Mouse (Mus musculus): ENCODE measurements at regions not wholly inside any gene's neighbourhood (a gene's known extent, or its start where the extent isn't known, plus 50 kb on each side); places are given as distances from the start of the nearest gene placed in this dataset.

GRCm38 (mm10) chr13:52045349-52045748, 198.9 kb downstream of the Gadd45g start:
- DNase-seq (ENCODE audit: low spot score in 2 of 2) = no peak

- DNase-seq (ENCODE audit: low spot score in 2 of 2) = no peak
Observed at GRCm38 (mm10) chr13:52046020-52046419, 199.5 kb downstream of the Gadd45g start.

DNA sequence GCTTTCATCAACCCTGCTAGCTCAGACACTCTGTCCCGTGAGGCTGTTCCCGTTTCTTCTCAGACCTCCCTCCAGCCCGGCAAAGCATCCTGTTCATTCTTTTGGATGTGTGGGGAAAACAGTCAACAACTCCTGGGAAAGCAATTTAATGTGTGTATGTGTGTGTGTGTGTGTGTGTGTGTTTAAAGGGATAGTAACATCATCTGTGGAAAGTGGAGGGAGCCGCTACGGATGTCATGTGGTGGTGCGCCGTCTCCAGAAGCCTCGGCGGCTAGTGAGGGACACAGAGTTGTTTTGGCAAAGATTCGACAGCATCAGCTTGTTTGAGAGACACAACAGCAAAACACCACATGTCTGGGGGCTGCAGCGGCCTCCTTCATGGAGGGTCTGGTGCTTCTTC, 200.2 kb downstream of the Gadd45g start:
- no peak for DNase-seq (ENCODE audit: low spot score in 2 of 2)

DNA sequence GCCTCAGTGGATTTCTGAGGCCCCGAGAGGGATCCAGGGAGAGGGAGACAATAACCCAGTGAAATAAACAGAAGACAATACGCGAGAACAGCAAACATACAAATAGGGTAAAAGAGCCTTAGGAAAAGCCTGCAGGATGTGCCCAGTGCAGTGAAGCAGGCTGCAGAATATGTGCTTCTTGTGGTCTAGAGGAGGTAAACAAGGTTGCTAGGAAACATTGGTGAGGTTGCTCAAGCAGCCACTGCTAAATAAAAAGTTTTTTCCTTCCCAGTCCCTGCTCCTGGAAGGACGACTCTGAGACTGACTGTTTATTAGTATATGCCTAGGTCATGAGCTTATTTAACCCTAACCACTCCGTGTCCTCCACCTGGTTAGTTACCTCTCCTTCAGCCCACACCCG, 201.5 kb downstream of the Gadd45g start:
- no peak for DNase-seq (ENCODE audit: low spot score in 2 of 2)

DNA sequence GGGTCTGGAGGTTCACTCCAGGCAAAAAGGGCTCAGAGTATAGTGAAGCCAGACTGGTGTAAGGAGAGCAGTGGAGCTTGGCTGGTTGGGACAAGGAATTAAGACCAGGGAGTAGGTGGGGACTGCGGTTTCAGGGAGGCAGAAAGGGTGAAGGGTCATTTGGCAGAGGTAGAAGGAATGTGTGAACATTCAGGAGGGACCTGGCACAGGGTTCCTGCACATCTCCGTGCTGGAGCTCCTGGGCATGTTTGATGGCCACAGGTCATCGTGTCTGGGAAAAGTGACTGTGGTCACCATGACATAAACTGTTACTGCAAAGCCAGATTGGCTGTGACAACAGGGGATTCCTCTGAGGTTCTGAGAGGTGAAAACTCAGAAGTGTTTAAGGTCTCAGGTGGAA, 202.3 kb downstream of the Gadd45g start:
- DNase-seq (ENCODE audit: low spot score in 2 of 2) = no peak

DNA sequence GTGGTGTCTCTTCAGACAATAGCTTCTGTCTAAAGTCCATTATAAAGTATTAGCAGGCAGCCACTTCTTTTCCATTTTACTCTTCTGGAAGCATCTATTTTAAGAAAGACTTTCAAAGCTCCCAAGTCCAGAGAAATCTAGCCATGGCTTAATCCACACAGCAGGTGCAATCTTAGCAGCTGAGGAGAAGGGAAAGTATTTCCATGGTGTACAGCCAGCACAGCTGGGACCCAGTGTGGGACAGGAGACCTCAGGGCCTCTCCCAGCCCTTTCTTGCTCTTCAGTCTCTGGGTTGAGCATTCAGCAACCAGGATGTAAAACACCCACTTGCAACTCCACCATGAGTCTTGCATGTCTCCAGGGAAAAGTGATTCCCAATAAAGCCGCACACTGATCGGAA, 202.8 kb downstream of the Gadd45g start:
- no peak for DNase-seq (ENCODE audit: low spot score in 2 of 2)

DNA sequence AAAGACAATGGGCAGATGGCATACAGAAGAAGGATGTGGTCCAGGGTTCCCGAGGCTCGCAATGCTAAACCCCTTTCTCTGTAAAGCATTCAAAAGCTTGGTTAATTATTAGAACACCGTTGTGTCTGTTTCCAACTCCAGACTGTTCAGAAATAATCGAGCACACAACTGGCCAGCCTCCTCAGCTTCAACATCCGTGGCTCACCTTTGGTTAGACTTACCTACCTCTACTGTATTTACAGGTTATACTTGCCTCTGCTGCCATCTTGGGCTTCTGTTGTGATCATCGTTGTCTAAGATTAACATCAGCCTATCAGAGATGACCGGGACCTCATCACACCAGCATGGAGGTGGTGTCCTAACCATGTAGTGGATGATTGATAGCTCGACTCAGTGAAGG, 209.3 kb downstream of the Gadd45g start:
- no peak for DNase-seq (ENCODE audit: low spot score in 2 of 2)

DNA sequence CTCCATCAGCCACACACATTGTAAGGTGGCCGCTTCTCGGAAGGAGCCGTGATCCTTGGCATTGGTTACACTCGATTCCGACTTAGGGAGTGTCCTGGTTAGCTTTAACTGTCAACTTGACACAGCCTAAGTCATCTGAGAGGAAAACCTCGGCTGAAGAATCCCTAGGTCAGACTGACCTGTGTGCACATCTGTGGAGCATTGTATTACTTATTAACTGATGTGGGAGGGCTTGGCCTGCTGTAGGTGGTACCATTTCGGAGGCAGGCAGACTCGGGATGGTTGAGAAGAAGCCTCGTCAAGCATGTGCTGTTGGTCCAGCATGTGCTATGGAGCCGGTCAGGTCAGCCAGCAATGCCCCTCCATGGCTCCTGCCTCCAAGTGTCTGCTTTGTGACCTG, 211.0 kb downstream of the Gadd45g start:
- DNase-seq (ENCODE audit: low spot score in 2 of 2) = no peak

DNA sequence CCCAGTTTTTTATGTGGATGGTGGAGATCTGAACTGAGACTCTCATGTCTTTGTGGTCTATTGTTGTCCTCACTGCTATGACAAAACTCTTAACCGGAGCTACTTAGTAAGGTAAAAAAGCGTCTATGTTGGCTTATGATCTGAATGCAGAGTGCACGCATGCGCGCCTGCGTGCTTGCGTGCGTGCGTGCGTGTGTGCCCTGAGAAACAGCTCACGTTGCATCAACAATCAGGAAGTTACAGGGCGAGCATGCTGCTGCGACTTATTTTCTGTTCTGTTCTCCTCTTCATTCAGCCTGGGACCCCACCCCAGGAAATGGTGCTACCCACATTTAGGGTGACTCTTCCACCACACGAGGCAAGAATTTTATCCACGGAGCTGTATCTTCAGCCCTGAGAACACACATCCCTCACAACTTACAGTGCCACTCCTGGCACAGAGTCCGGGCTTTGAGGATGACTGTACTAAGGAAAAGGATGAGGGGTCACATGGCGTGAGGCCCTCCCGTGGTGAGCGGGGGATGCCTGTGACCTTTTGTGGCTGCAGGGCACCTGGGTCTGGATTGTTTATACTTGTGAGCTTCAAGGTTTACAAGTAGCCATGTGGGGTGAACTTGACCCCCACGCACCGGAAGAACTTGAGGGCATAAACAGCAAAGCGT, 213.4 kb downstream of the Gadd45g start:
- no peak for DNase-seq (ENCODE audit: low spot score in 2 of 2)

DNA sequence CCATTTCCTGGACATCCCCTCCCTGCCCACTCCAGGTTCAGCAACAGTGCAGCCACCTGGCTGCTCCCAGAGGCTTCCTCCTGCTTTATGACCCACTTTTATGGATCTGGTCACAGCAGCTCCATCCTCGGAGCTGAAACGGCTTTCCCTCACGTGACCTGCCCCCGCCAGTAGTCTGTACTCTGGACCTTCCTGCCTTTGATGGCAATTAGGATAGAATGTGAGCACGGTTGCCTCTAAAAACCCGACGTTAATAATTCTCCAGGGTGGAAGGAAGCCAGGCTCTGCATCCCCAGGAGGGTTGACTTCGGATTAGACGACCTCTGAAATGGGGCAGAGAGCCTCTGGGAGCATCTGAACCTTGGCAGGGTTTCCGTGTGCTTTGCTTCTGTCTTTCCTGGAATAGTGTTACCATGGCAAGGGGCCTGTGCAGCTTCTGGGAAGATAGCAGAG, 214.0 kb downstream of the Gadd45g start:
- DNase-seq (ENCODE audit: low spot score in 2 of 2) = no peak

GRCm38 (mm10) chr13:52061454-52061853, 215.0 kb downstream of the Gadd45g start:
- DNase-seq (ENCODE audit: low spot score in 2 of 2) = no peak

DNA sequence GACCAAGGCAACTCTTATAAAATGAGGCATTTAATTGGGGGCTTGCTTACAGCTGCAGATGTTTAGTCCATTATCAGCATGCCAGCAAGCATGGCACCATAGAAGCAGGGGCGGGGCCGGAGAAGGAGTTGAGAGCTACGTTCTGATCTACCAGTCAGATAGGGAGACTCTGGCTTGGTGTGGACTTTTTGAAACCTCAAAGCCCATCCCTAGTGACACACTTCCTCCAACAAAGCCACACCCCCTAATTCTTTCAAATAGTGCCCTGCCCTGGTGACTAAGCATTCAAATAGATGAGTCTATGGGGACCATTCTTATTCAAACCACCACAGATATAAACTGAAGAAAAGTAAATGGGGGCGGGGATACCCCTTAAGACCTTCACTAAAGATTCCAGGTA, 215.4 kb downstream of the Gadd45g start:
- no peak for DNase-seq (ENCODE audit: low spot score in 2 of 2)

DNA sequence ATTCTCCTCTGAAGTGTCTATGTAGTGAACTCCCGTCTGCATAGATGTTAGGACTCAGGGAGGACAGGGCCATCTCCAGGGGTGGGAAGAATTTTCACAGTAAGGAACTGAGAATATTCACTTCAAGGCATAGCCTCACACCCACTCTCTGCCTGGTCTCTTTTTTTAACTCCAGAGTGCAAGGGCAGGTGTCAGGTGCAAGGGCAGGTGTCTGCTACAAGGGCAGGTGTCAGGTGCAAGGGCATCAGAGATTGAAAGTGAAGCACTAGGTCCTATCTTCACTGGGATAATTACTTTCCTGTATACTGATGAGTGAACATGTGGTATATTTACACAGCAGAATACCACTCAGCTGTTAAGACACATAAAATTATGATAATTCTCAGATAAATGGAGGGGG, 216.1 kb downstream of the Gadd45g start:
- no peak for DNase-seq (ENCODE audit: low spot score in 2 of 2)

- no peak for DNase-seq (ENCODE audit: low spot score in 2 of 2)
Observed at GRCm38 (mm10) chr13:52065274-52065673, 218.8 kb downstream of the Gadd45g start.

GRCm38 (mm10) chr13:52065720-52066119, 219.2 kb downstream of the Gadd45g start:
- no peak for DNase-seq (ENCODE audit: low spot score in 2 of 2)

- DNase-seq (ENCODE audit: low spot score in 2 of 2) = no peak
Observed at GRCm38 (mm10) chr13:52067048-52067447, 220.6 kb downstream of the Gadd45g start.

DNA sequence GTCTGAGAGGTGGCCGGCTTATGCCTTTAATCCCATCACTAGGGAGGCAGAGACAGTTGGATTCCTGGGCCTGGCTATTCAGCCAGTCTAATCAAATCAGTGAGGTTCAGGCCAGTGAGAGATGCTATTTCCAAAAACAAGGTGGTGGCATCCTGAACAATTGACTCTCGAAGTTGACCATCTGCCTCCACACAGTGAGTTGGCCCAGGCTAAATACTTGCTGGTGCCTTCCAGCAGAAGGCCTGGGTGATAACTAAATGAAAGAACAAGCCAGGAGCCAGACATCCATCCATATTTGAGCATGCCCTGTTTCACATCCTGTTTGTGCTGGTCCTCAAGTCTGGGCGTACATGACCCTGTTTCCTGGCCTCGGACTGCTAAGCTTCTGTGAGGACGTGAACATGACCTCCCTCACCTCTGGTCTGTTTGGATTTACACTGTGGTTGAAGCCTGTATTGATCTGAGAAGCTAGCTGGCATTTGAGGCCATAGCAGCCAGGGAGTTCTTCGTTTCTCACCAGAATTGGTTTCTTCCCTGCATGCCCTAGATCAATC, 222.5 kb downstream of the Gadd45g start:
- DNase-seq (ENCODE audit: low spot score in 2 of 2) = no peak

GRCm38 (mm10) chr13:52069714-52070113, 223.2 kb downstream of the Gadd45g start:
- DNase-seq (ENCODE audit: low spot score in 2 of 2) = no peak

GRCm38 (mm10) chr13:52070731-52071663, 224.5 kb downstream of the Gadd45g start:
- no peak for DNase-seq (ENCODE audit: low spot score in 2 of 2)

DNA sequence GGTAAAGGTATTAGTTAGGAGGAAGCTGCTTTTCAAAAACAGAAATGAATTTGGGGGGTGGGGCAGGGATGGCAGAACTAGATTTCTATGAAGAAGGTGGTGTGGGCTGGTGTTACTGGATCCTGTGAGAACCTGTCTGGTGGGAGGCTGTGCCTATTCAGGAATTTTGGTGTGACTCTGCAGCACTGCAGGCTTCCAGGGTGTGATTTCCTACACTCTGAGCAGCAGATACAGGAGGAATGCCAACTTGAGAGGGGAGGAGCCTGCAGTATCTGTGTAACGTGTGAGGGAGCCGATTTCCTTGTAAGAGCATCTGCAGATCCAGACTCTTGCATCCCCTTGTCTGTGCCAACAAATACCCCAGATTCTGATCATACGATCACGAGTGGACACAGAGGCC, 231.1 kb downstream of the Gadd45g start:
- DNase-seq (ENCODE audit: low spot score in 2 of 2) = no peak

- no peak for DNase-seq (ENCODE audit: low spot score in 2 of 2)
Observed at GRCm38 (mm10) chr13:52078561-52078960, 232.1 kb downstream of the Gadd45g start.

- DNase-seq (ENCODE audit: low spot score in 2 of 2) = no peak
Observed at GRCm38 (mm10) chr13:52079678-52080246, 233.3 kb downstream of the Gadd45g start.
